ENCODE assay signal across 20 mouse cellular contexts in genomic region chr1:92727961-92728360, GRCm38 (mm10).
DNase-seq lines count a peak whose midpoint lies in the region; ATAC-seq and TF ChIP-seq lines count a peak whose summit lies in the region.
"Had no signal": no experiment of that assay in that cellular context is flagged by ENCODE, and none has a peak within 500 bp of the region (broad histone marks: within the 10 kb centered on the region; RNA-seq: fewer than 3 reads in every experiment).

No protein-coding gene starts in this region.

- no peak for TF ChIP-seq CTCF in brain, embryonic 14.5 days (IDR thresholded peaks at IDR 0.05; ENCODE audit: borderline replicate concordance, extremely low read depth, insufficient read depth, insufficient read length)

- TF ChIP-seq POLR2A in brain, embryonic 14.5 days (IDR thresholded peaks at IDR 0.05; ENCODE audit: borderline replicate concordance, extremely low read depth, insufficient read depth, insufficient read length, poor library complexity, severe bottlenecking): no peak

- ATAC-seq in frontal cortex, adult (ENCODE audit: low TSS enrichment): peak; percentile 79
- ATAC-seq: hindbrain, embryonic 16.5 days; liver, embryonic 12.5 days; liver, postnatal 0 days; lung, postnatal 0 days had no signal

- no peak for DNase-seq in frontal cortex, postnatal 25 days (ENCODE audit: low spot score in 2 of 2)
- DNase-seq in layer of hippocampus, adult 9-11 months: peak; percentile 52
- DNase-seq in layer of hippocampus, postnatal 10 days (ENCODE audit: low spot score in 2 of 2): no peak
- DNase-seq in brain, adult 2 months (ENCODE audit: low read depth, low spot score): peak; percentile 81
- DNase-seq in brain, embryonic 14.5 days (ENCODE audit: low read depth): peak; percentile 59
- DNase-seq in urinary bladder, postnatal 10 days (ENCODE audit: low spot score): no peak
- DNase-seq: adrenal gland, postnatal 25 days; B cell, adult 2 months; cerebellum, adult 9-10 months; gastrocnemius, postnatal 14 days; kidney, adult 18-20 months; kidney, postnatal 25 days; liver, postnatal 0 days; lung, postnatal 4 days; thymus, adult 2 months; thymus, postnatal 36 days had no signal

Comparison
In these comparisons a context has a peak if more than half of its experiments do, and no peak if none do; other contexts are left out.
1. DNase-seq: peak in layer of hippocampus, adult 9-11 months (single experiment), brain, adult 2 months (single experiment) and brain, embryonic 14.5 days (single experiment); none in frontal cortex, postnatal 25 days (0 of 2), layer of hippocampus, postnatal 10 days (0 of 2) and urinary bladder, postnatal 10 days (single experiment).